In genomic region chr9:103363730-103364417, GRCm38 (mm10) we compare ENCODE assay signal across 8 mouse cellular contexts. TPM values are rescaled to one million over a fixed set of nuclear protein-coding genes. Genes with fewer than 3 reads are reported as not detected.
A peak's percentile ranks its signal among the peaks of the same experiment; 100 is the strongest.
DNase-seq lines count a peak whose midpoint lies in the region; ATAC-seq and TF ChIP-seq lines count a peak whose summit lies in the region.

No protein-coding gene starts in this region.

- TF ChIP-seq CTCF in intestine, postnatal 0 days (IDR thresholded peaks at IDR 0.05; ENCODE audit: low read depth), result no peak
- no peak for TF ChIP-seq CTCF in lung, embryonic 14.5 days (IDR thresholded peaks at IDR 0.05; ENCODE audit: low read depth)

- peak; percentile 66 for DNase-seq in Muller cell, postnatal 12 days (ENCODE audit: inconsistent ontology term)
- DNase-seq in forebrain, embryonic 10.5 days (ENCODE audit: extremely low spot score, low spot score), result peak; percentile 32
- peak; percentile 64 for DNase-seq in lung, embryonic 14.5 days
- no peak for DNase-seq in adipocyte (ENCODE audit: low spot score)

- peak overlapping the region; percentile 99 for H3K27ac ChIP-seq in forebrain, embryonic 10.5 days
- H3K27ac ChIP-seq in intestine, postnatal 0 days (ENCODE audit: low read depth, low read length), result peak overlapping the region; percentile 98
- H3K27ac ChIP-seq in lung, embryonic 14.5 days (ENCODE audit: low read depth), result peak overlapping the region; percentile 98
- no peak overlapping the region for H3K27ac ChIP-seq in stomach, embryonic 14.5 days (ENCODE audit: low read length)

- WGBS in forebrain, embryonic 10.5 days, result under 1% methylated on average over 21 of the region's 21 CpGs
- 1% methylated on average over 21 of the region's 21 CpGs for WGBS in intestine, postnatal 0 days
- WGBS in lung, embryonic 14.5 days, result under 1% methylated on average over 21 of the region's 21 CpGs
- 2% methylated on average over 21 of the region's 21 CpGs for WGBS in stomach, embryonic 14.5 days

- H3K4me1 ChIP-seq in erythroblast, embryonic 14.5 days (ENCODE audit: control insufficient read depth), result peaks cover 51% of the 10 kb centered on the region
- H3K4me1 ChIP-seq in forebrain, embryonic 10.5 days, result peaks cover 33% of the 10 kb centered on the region
- no peaks in the 10 kb centered on the region; the same call in 1 of the 2 replicates for H3K4me1 ChIP-seq in intestine, postnatal 0 days (replicated peaks; ENCODE audit: control insufficient read depth, insufficient read depth, low read length)
- peaks cover 10% of the 10 kb centered on the region for H3K4me1 ChIP-seq in lung, embryonic 14.5 days (ENCODE audit: insufficient read depth)
- peaks cover 13% of the 10 kb centered on the region; the same call in 1 of the 2 replicates for H3K4me1 ChIP-seq in stomach, embryonic 14.5 days (ENCODE audit: control insufficient read depth, insufficient read depth, low read length)

- no peak for ATAC-seq in erythroblast, adult 5-6 weeks (replicated peaks; ENCODE audit: low FRiP score, poor library complexity, severe bottlenecking)
- ATAC-seq in intestine, postnatal 0 days, result no peak
- ATAC-seq in lung, embryonic 14.5 days (ENCODE audit: insufficient read depth), result no peak
- no peak for ATAC-seq in stomach, embryonic 14.5 days (ENCODE audit: insufficient number of reproducible peaks, insufficient read depth, low FRiP score, low read depth)

- H3K4me2 ChIP-seq in intestine, postnatal 0 days (replicated peaks; ENCODE audit: low read depth), result peak overlapping the region; percentile 82
- H3K4me2 ChIP-seq in lung, embryonic 14.5 days, result peak overlapping the region; percentile 67
- peak overlapping the region; percentile 63 for H3K4me2 ChIP-seq in stomach, embryonic 14.5 days (replicated peaks; ENCODE audit: low read depth, low read length)

- H3K27me3 ChIP-seq in erythroblast, embryonic 14.5 days (ENCODE audit: control insufficient read depth), result no peaks in the 10 kb centered on the region
- H3K27me3 ChIP-seq in forebrain, embryonic 10.5 days (ENCODE audit: poor library complexity, severe bottlenecking), result no peaks in the 10 kb centered on the region
- H3K27me3 ChIP-seq in intestine, postnatal 0 days (replicated peaks; ENCODE audit: control insufficient read depth, insufficient read depth, low read length), result no peaks in the 10 kb centered on the region
- H3K27me3 ChIP-seq in lung, embryonic 14.5 days (ENCODE audit: insufficient read depth, low read length), result no peaks in the 10 kb centered on the region
- H3K27me3 ChIP-seq in stomach, embryonic 14.5 days (ENCODE audit: control insufficient read depth, insufficient read depth, low read length), result no peaks in the 10 kb centered on the region

- H3K36me3 ChIP-seq in erythroblast, embryonic 14.5 days (ENCODE audit: control insufficient read depth), result peaks cover 48% of the 10 kb centered on the region
- peaks cover 61% of the 10 kb centered on the region for H3K36me3 ChIP-seq in forebrain, embryonic 10.5 days (replicated peaks)
- 0 out of 2 replicates have a peak, but pooled peaks cover 4% of the 10 kb centered on the region for H3K36me3 ChIP-seq in intestine, postnatal 0 days (ENCODE audit: control insufficient read depth, insufficient read depth)
- H3K36me3 ChIP-seq in lung, embryonic 14.5 days (ENCODE audit: insufficient read depth), result peaks cover 44% of the 10 kb centered on the region
- H3K36me3 ChIP-seq in stomach, embryonic 14.5 days (ENCODE audit: control insufficient read depth, insufficient read depth, low read length), result peaks cover 31% of the 10 kb centered on the region

- H3K9me3 ChIP-seq in erythroblast, embryonic 14.5 days (ENCODE audit: control insufficient read depth, low read length), result no peaks in the 10 kb centered on the region; the same call in 1 of the 2 replicates
- no peaks in the 10 kb centered on the region for H3K9me3 ChIP-seq in forebrain, embryonic 10.5 days
- no peaks in the 10 kb centered on the region for H3K9me3 ChIP-seq in intestine, postnatal 0 days (ENCODE audit: control insufficient read depth)
- H3K9me3 ChIP-seq in lung, embryonic 14.5 days (ENCODE audit: low read depth, low read length), result no peaks in the 10 kb centered on the region
- H3K9me3 ChIP-seq in stomach, embryonic 14.5 days (ENCODE audit: control insufficient read depth, low read depth, low read length), result no peaks in the 10 kb centered on the region

- H3K9ac ChIP-seq in intestine, postnatal 0 days (ENCODE audit: low read depth, low read length), result peak overlapping the region; percentile 94
- H3K9ac ChIP-seq in lung, embryonic 14.5 days, result peak overlapping the region; percentile 96
- peak overlapping the region; percentile 92 for H3K9ac ChIP-seq in stomach, embryonic 14.5 days (replicated peaks; ENCODE audit: low read depth, low read length)

- H3K4me3 ChIP-seq in erythroblast, embryonic 14.5 days (replicated peaks), result peak overlapping the region; percentile 83
- peak overlapping the region; percentile 92 for H3K4me3 ChIP-seq in forebrain, embryonic 10.5 days
- peak overlapping the region; percentile 80 for H3K4me3 ChIP-seq in intestine, postnatal 0 days (ENCODE audit: low read depth, low read length)
- H3K4me3 ChIP-seq in lung, embryonic 14.5 days (ENCODE audit: low read depth, low read length), result peak overlapping the region; percentile 93
- H3K4me3 ChIP-seq in stomach, embryonic 14.5 days (ENCODE audit: low read depth, low read length), result peak overlapping the region; percentile 88

RNA-seq across cellular contexts. Expression of gene Cdv3, which starts 1.8 kb away (rescaled TPM):
- polyA plus RNA-seq in erythroblast, embryonic 14.5 days (2012), result 6.3 and 8.8 TPM in 2 replicates
- 22.7 and 28.2 TPM in 2 replicates for total RNA-seq in erythroblast, adult 5-6 weeks (2015; ENCODE audit: low replicate concordance)
- total RNA-seq in erythroblast, adult 5-6 weeks (2017; ENCODE audit: low replicate concordance), result 43.1 and 45.6 TPM in 2 replicates
- 188 and 213 TPM in 2 replicates for polyA plus RNA-seq in forebrain, embryonic 10.5 days (2016; fragmentation: Nextera tagmentation; extraction: Ambion mirVana)
- 38.8 and 39.8 TPM in 2 replicates for polyA plus RNA-seq in intestine, postnatal 0 days (2015; fragmentation: Nextera tagmentation; extraction: Ambion mirVana)
- polyA plus RNA-seq in lung, embryonic 14.5 days (2014; fragmentation: Nextera tagmentation; extraction: Ambion mirVana), result 92.0 and 93.4 TPM in 2 replicates
- polyA plus RNA-seq in stomach, embryonic 14.5 days (2014; fragmentation: Nextera tagmentation; extraction: Ambion mirVana), result 69.0 and 75.7 TPM in 2 replicates

RNA-seq across cellular contexts. Expression of gene Topbp1, which starts 58.9 kb away (rescaled TPM):
- polyA plus RNA-seq in erythroblast, embryonic 14.5 days (2012), result 2.6 and 3.9 TPM in 2 replicates
- 49.3 and 75.1 TPM in 2 replicates for total RNA-seq in erythroblast, adult 5-6 weeks (2015; ENCODE audit: low replicate concordance)
- total RNA-seq in erythroblast, adult 5-6 weeks (2017; ENCODE audit: low replicate concordance), result 82.1 and 86.1 TPM in 2 replicates
- 96.0 and 106 TPM in 2 replicates for polyA plus RNA-seq in forebrain, embryonic 10.5 days (2016; fragmentation: Nextera tagmentation; extraction: Ambion mirVana)
- 15.2 and 17.1 TPM in 2 replicates for polyA plus RNA-seq in intestine, postnatal 0 days (2015; fragmentation: Nextera tagmentation; extraction: Ambion mirVana)
- polyA plus RNA-seq in lung, embryonic 14.5 days (2014; fragmentation: Nextera tagmentation; extraction: Ambion mirVana), result 96.5 and 103 TPM in 2 replicates
- 79.5 and 82.2 TPM in 2 replicates for polyA plus RNA-seq in stomach, embryonic 14.5 days (2014; fragmentation: Nextera tagmentation; extraction: Ambion mirVana)

RNA-seq across cellular contexts. Expression of gene 1300017J02Rik, which starts 59.0 kb away (rescaled TPM):
- 11.6 and 12.4 TPM in 2 replicates for polyA plus RNA-seq in erythroblast, embryonic 14.5 days (2012)
- 403 and 418 TPM in 2 replicates for total RNA-seq in erythroblast, adult 5-6 weeks (2015; ENCODE audit: low replicate concordance)
- total RNA-seq in erythroblast, adult 5-6 weeks (2017; ENCODE audit: low replicate concordance), result 508 and 583 TPM in 2 replicates
- polyA plus RNA-seq in forebrain, embryonic 10.5 days (2016; fragmentation: Nextera tagmentation; extraction: Ambion mirVana), result 3.6 and 4.1 TPM in 2 replicates
- polyA plus RNA-seq in intestine, postnatal 0 days (2015; fragmentation: Nextera tagmentation; extraction: Ambion mirVana), result 2.4 and 3.8 TPM in 2 replicates
- polyA plus RNA-seq in lung, embryonic 14.5 days (2014; fragmentation: Nextera tagmentation; extraction: Ambion mirVana), result 0.51 and 0.78 TPM in 2 replicates
- 0.52 TPM in 1 of 2 replicates, not detected in the other for polyA plus RNA-seq in stomach, embryonic 14.5 days (2014; fragmentation: Nextera tagmentation; extraction: Ambion mirVana)
